Mouse (Mus musculus) heart, adult 2 months (tissue): ENCODE measurements around the gene Ccdc157. TPM values are rescaled to one million over a fixed set of nuclear protein-coding genes. Genes with fewer than 3 reads are reported as not detected.

Source experiments
- DNase-seq, 2 experiments: peaks; one replicate each; pipeline ENCODE4 v3.0.0; 2021
- H3K27ac ChIP-seq: fragments of 200-600 bp; 2 replicates; pipeline ENCODE4 v1.8.1; 2022
- H3K27me3 ChIP-seq: fragments of 200-500 bp; 2 replicates; pipeline ENCODE4 v1.6.1; 2012; ENCODE audit warnings: mild to moderate bottlenecking, low read length, inconsistent platforms, mixed read lengths; ENCODE audit not compliant: control insufficient read depth, insufficient read depth
- H3K36me3 ChIP-seq: fragments of 200-500 bp; 2 replicates; pipeline ENCODE4 v1.6.1; 2012; ENCODE audit warnings: low read length, inconsistent platforms; ENCODE audit not compliant: control insufficient read depth, insufficient read depth
- H3K4me1 ChIP-seq: fragments of 200-500 bp; 2 replicates; pipeline ENCODE4 v1.6.1; 2011; ENCODE audit warnings: low read length; ENCODE audit not compliant: control insufficient read depth, insufficient read depth
- H3K4me3 ChIP-seq: fragments of 200-600 bp; 2 replicates; pipeline ENCODE4 v1.8.1; 2022
- H3K79me2 ChIP-seq: fragments of 200-500 bp; replicated peaks from 2 replicates; pipeline ENCODE4 v1.6.1; 2012; ENCODE audit warnings: mild to moderate bottlenecking, inconsistent platforms, low read length, moderate library complexity, mixed read lengths; ENCODE audit not compliant: control insufficient read depth, insufficient read depth
- H3K9ac ChIP-seq: fragments of 200-500 bp; 2 replicates; pipeline ENCODE4 v1.6.1; 2012; ENCODE audit warnings: low read depth, mild to moderate bottlenecking, control low read depth, inconsistent platforms, low read length, mixed read lengths
- CTCF ChIP-seq: fragments of 200-600 bp; IDR thresholded peaks from 2 replicates; pipeline ENCODE4 v1.8.1; 2022; ENCODE audit warnings: antibody characterized with exemption, mild to moderate bottlenecking, moderate library complexity
- EP300 ChIP-seq: fragments of 200-500 bp; IDR thresholded peaks from 2 replicates; pipeline ENCODE4 v1.6.1; 2011; ENCODE audit warnings: low read depth, low read length, control low read depth; ENCODE audit not compliant: insufficient read depth
- POLR2A ChIP-seq: fragments of 200-500 bp; IDR thresholded peaks from 2 replicates; pipeline ENCODE4 v1.6.1; 2011; ENCODE audit warnings: mild to moderate bottlenecking, low read depth, low read length, control low read depth; ENCODE audit not compliant: insufficient read depth
- whole genome bisulfite sequencing: fragments of 180-500 bp; shearing (Covaris S2); methylation state at CpG from one replicate; pipeline ENCODE4 v1.1.7; 2018; 5-methylcytosine and 5-hydroxymethylcytosine counted together
- intact Hi-C: fragments of 180-260 bp; cut with DNase I; formaldehyde crosslinking; loops from one replicate; pipeline ENCODE4 v1.15.1; 2025
- microRNA-seq, 2 experiments: library from miRNA; unstranded; fragments of <30 nt; microRNA quantifications; one replicate each; pipeline ENCODE4 v1.2.0; 2021
- polyA plus RNA-seq: library from polyadenylated mRNA; depleted of rRNA; stranded (reverse); fragments of >200 nt; gene quantifications from 2 replicates; pipeline ENCODE4 v1.2.3, GENCODE M21; 2012; rRNA removed
- total RNA-seq, 2 experiments: library from RNA; stranded (reverse); gene quantifications; 2 replicates each; pipeline ENCODE4 v1.2.3; 2021

Ccdc157 gene
- total and polyA plus RNA-seq, 3 experiments, result 4.5 to 6.7 (median 4.6) TPM

- peak overlapping the region; percentile 72 for H3K9ac ChIP-seq
- no peaks in the 10 kb centered on the region for H3K79me2 ChIP-seq
- peaks cover 4% of the 10 kb centered on the region for H3K4me1 ChIP-seq
- no peaks in the 10 kb centered on the region for H3K36me3 ChIP-seq
- DNase-seq, result peak; percentile 97 to 99
- peak overlapping the region; percentile 95 for H3K27ac ChIP-seq
- WGBS, result 3% methylated on average over 45 of the region's 45 CpGs
- intact Hi-C loops, result loop anchor here (1.0 to 5.0 kb wide), 2 partner anchors 122 to 1001 kb away; partner anchors contain the start of genes Castor1, Ewsr1 and Rhbdd3
- no peaks in the 10 kb centered on the region for H3K27me3 ChIP-seq
- no peak for TF ChIP-seq CTCF
- peak; percentile 100 for TF ChIP-seq POLR2A
- peak; percentile 91 for TF ChIP-seq EP300
- H3K4me3 ChIP-seq, result peak overlapping the region; percentile 56
Observed at GRCm38 (mm10) chr11:4096054-4096984, 63.8 kb downstream of the Ccdc157 start.

GRCm38 (mm10) chr11:4095171-4096053 lies 64.7 kb downstream of the Ccdc157 start, which contains the start of gene Mtfp1:
Mtfp1 (minus strand) TSS chr11:4095445.
- H3K27me3 ChIP-seq, result no peaks in the 10 kb centered on the region
- H3K4me3 ChIP-seq, result peak within 1 kb of the TSS; percentile 52
- no peaks in the 10 kb centered on the region for H3K36me3 ChIP-seq
- H3K79me2 ChIP-seq, result no peaks in the 10 kb centered on the region
- peak within 1 kb of the TSS; percentile 95 for H3K27ac ChIP-seq
- WGBS, result 5% methylated on average over 34 of the region's 34 CpGs
- peaks cover 4% of the 10 kb centered on the region for H3K4me1 ChIP-seq
- intact Hi-C loops, result loop anchor here (1.0 to 5.0 kb wide), 2 partner anchors 123 to 1002 kb away; partner anchors contain the start of genes Castor1, Ewsr1 and Rhbdd3
- peak; percentile 75 for DNase-seq
- TF ChIP-seq CTCF (no peak), EP300 (0 out of 2 replicates have a peak, but pooled peaks have one; percentile 25), POLR2A (peak; percentile 76; the same call in 1 of the 2 replicates)
- peak within 1 kb of the TSS; percentile 72 for H3K9ac ChIP-seq

GRCm38 (mm10) chr11:4094378-4095170 lies 65.5 kb downstream of the Ccdc157 start:
- WGBS, result 8% methylated on average over 24 of the region's 24 CpGs
- H3K4me1 ChIP-seq, result peaks cover 4% of the 10 kb centered on the region
- no peaks in the 10 kb centered on the region for H3K36me3 ChIP-seq
- H3K27me3 ChIP-seq, result no peaks in the 10 kb centered on the region
- intact Hi-C loops, result loop anchor here (5.0 kb wide), 1 partner anchor 1003 kb away; the partner anchor contains the start of genes Ewsr1 and Rhbdd3
- no peaks in the 10 kb centered on the region for H3K79me2 ChIP-seq
- peak overlapping the region; percentile 52 for H3K4me3 ChIP-seq
- TF ChIP-seq POLR2A, result no peak
- TF ChIP-seq CTCF, result peak; percentile 91
- no peak for TF ChIP-seq EP300
- peak overlapping the region; percentile 72 for H3K9ac ChIP-seq
- peak overlapping the region; percentile 88 for H3K27ac ChIP-seq
- DNase-seq, result peak; percentile 70 to 71

- Histone ChIP-seq H3K27ac (no peak overlapping the region), H3K4me3 (no peak overlapping the region), H3K27me3 (no peaks in the 10 kb centered on the region), H3K9ac (peak overlapping the region; percentile 7), H3K4me1 (peaks cover 4% of the 10 kb centered on the region), H3K79me2 (no peaks in the 10 kb centered on the region), H3K36me3 (no peaks in the 10 kb centered on the region)
- intact Hi-C loops, result no loop called here
- DNase-seq, result no peak
- 68% methylated on average over 18 of the region's 18 CpGs for WGBS
- no peak for TF ChIP-seq CTCF
- TF ChIP-seq POLR2A, result no peak
- TF ChIP-seq EP300, result no peak
Observed at GRCm38 (mm10) chr11:4093459-4094377, 66.4 kb downstream of the Ccdc157 start.

Small RNA genes lying within 50 kb of the gene (microRNA-seq; reads per million reads assigned to microRNA genes)
- 0 to 1.1 reads per million in 2 experiments for gene Mir3060

Other genes starting within 250 kb of the Ccdc157 start
- gene Slc35e4, start 245.6 kb downstream of the Ccdc157 start, total RNA-seq, result 1 to 10 TPM; 3.9 to 6.9 TPM
- gene Slc35e4, start 245.6 kb downstream of the Ccdc157 start, polyA plus RNA-seq, result 4.5 and 6.3 TPM in 2 replicates
- 10 to 100 TPM; 41.3 to 42.9 TPM for gene Tcn2, start 228.1 kb downstream of the Ccdc157 start, total RNA-seq
- gene Tcn2, start 228.1 kb downstream of the Ccdc157 start, polyA plus RNA-seq, result 69.4 and 90.6 TPM in 2 replicates
- gene Pes1, start 196.3 kb downstream of the Ccdc157 start, total RNA-seq, result 10 to 100 TPM; 26.6 to 27.3 TPM
- 19.4 and 26.5 TPM in 2 replicates for gene Pes1, start 196.3 kb downstream of the Ccdc157 start, polyA plus RNA-seq
- gene 4930556J24Rik, start 183.5 kb downstream of the Ccdc157 start, total RNA-seq, result not detected
- gene 4930556J24Rik, start 183.5 kb downstream of the Ccdc157 start, polyA plus RNA-seq, result not detected in 2 replicates
- under 1 TPM; 0.18 to 0.21 TPM for gene Gal3st1, start 176.7 kb downstream of the Ccdc157 start, total RNA-seq
- 0.47 and 1.1 TPM in 2 replicates for gene Gal3st1, start 176.7 kb downstream of the Ccdc157 start, polyA plus RNA-seq
- under 1 TPM; 0.14 to 0.47 TPM for gene Sec14l4, start 128.8 kb downstream of the Ccdc157 start, total RNA-seq
- gene Sec14l4, start 128.8 kb downstream of the Ccdc157 start, polyA plus RNA-seq, result 0.32 and 0.57 TPM in 2 replicates
- not detected for gene Sec14l3, start 95.5 kb downstream of the Ccdc157 start, total RNA-seq
- 15.0 TPM in 1 of 2 replicates, not detected in the other for gene Sec14l3, start 95.5 kb downstream of the Ccdc157 start, polyA plus RNA-seq
- gene Mtfp1, start 64.8 kb downstream of the Ccdc157 start, total RNA-seq, result 100 to 1,000 TPM; 129 to 141 TPM
- gene Mtfp1, start 64.8 kb downstream of the Ccdc157 start, polyA plus RNA-seq, result 158 and 167 TPM in 2 replicates
- under 1 TPM; 0.52 to 0.89 TPM for gene Sec14l2, start 36.9 kb downstream of the Ccdc157 start, total RNA-seq
- 0.35 and 0.53 TPM in 2 replicates for gene Sec14l2, start 36.9 kb downstream of the Ccdc157 start, polyA plus RNA-seq
- 10 to 100 TPM; 12.9 to 13.4 TPM for gene Rnf215, start 25.1 kb downstream of the Ccdc157 start, total RNA-seq
- 16.1 and 17.7 TPM in 2 replicates for gene Rnf215, start 25.1 kb downstream of the Ccdc157 start, polyA plus RNA-seq
- 10 to 100 TPM; 37.2 to 38.7 TPM for gene Sf3a1, start 57 bp upstream of the Ccdc157 start, total RNA-seq
- gene Sf3a1, start 57 bp upstream of the Ccdc157 start, polyA plus RNA-seq, result 17.9 and 23.4 TPM in 2 replicates
- 10 to 100 TPM; 10.1 to 10.7 TPM for gene Tbc1d10a, start 26.5 kb upstream of the Ccdc157 start, total RNA-seq
- gene Tbc1d10a, start 26.5 kb upstream of the Ccdc157 start, polyA plus RNA-seq, result 17.3 and 22.3 TPM in 2 replicates
- 1 to 10 TPM; 4.0 to 5.9 TPM for gene Castor1, start 57.9 kb upstream of the Ccdc157 start, total RNA-seq
- gene Castor1, start 57.9 kb upstream of the Ccdc157 start, polyA plus RNA-seq, result 10.7 and 13.5 TPM in 2 replicates
- gene Osm, start 76.1 kb upstream of the Ccdc157 start, total RNA-seq, result under 1 TPM; 0.13 to 0.14 TPM
- 0.14 and 0.15 TPM in 2 replicates for gene Osm, start 76.1 kb upstream of the Ccdc157 start, polyA plus RNA-seq
- under 1 TPM; 0.21 to 0.36 TPM for gene Lif, start 97.3 kb upstream of the Ccdc157 start, total RNA-seq
- 1.5 TPM in 2 replicates for gene Lif, start 97.3 kb upstream of the Ccdc157 start, polyA plus RNA-seq